Mouse (Mus musculus) myocyte (in vitro differentiated cells): Measurements from ENCODE around the gene Zmynd15. TPM values are rescaled to one million over a fixed set of nuclear protein-coding genes. Genes with fewer than 3 reads are reported as not detected.
A peak's percentile ranks its signal among the peaks of the same experiment; 100 is the strongest.

Source experiments
- H3K27me3 ChIP-seq: one replicate; pipeline ENCODE4 v1.6.1; 2011; ENCODE audit not compliant: control insufficient read depth, insufficient read depth, insufficient read length
- H3K36me3 ChIP-seq: one replicate; pipeline ENCODE4 v1.6.1; 2011; ENCODE audit not compliant: control insufficient read depth, insufficient read depth
- H3K4me2 ChIP-seq: one replicate; pipeline ENCODE4 v1.6.1; 2011; ENCODE audit warnings: low read depth, control low read depth
- H3K4me3 ChIP-seq: one replicate; pipeline ENCODE4 v1.5.1; 2011; ENCODE audit warnings: mild to moderate bottlenecking, control low read depth, moderate library complexity
- H3K79me2 ChIP-seq: one replicate; pipeline ENCODE4 v1.6.1; 2011; ENCODE audit not compliant: control insufficient read depth, insufficient read depth
- H3ac ChIP-seq: one replicate; pipeline ENCODE4 v1.6.1; 2011; ENCODE audit not compliant: control insufficient read depth, insufficient read length
- CEBPB ChIP-seq: IDR thresholded peaks from 2 replicates; pipeline ENCODE4 v1.6.1; 2011; ENCODE audit warnings: mild to moderate bottlenecking, moderate library complexity; ENCODE audit not compliant: poor library complexity, insufficient read depth, severe bottlenecking
- E2F4 ChIP-seq: IDR thresholded peaks from one replicate; pipeline ENCODE4 v1.6.1; 2011; ENCODE audit warnings: mild to moderate bottlenecking, control low read depth, moderate library complexity; ENCODE audit not compliant: insufficient read depth
- MAX ChIP-seq: IDR thresholded peaks from one replicate; pipeline ENCODE4 v1.6.1; 2011; ENCODE audit warnings: low read depth, mild to moderate bottlenecking, control low read depth
- MYOD1 ChIP-seq, 3 experiments: IDR thresholded peaks; one replicate each; pipeline ENCODE4 v1.6.1; 2011; ENCODE audit warnings: control low read depth in 2 of 3, low read depth in 2 of 3, mild to moderate bottlenecking in 2 of 3, moderate library complexity in 1 of 3; ENCODE audit not compliant: insufficient read length in 2 of 3, control insufficient read depth in 1 of 3
- MYOG ChIP-seq, 3 experiments: IDR thresholded peaks; one replicate each; pipeline ENCODE4 v1.6.1; 2011; ENCODE audit warnings: control low read depth in 2 of 3, low read depth in 2 of 3, mild to moderate bottlenecking in 2 of 3; ENCODE audit not compliant: insufficient read length in 2 of 3, control insufficient read depth in 1 of 3, insufficient read depth in 1 of 3
- POLR2A ChIP-seq: IDR thresholded peaks from one replicate; pipeline ENCODE4 v1.6.1; 2011; ENCODE audit warnings: low read depth, mild to moderate bottlenecking, control low read depth, moderate library complexity; ENCODE audit not compliant: insufficient read length
- POLR2AphosphoS2 ChIP-seq: IDR thresholded peaks from one replicate; pipeline ENCODE4 v1.6.1; 2011; ENCODE audit warnings: low read depth, control low read depth; ENCODE audit not compliant: insufficient read length
- REST ChIP-seq: IDR thresholded peaks from one replicate; pipeline ENCODE4 v1.6.1; 2011; ENCODE audit warnings: mild to moderate bottlenecking, control low read depth, moderate library complexity; ENCODE audit not compliant: insufficient read depth, insufficient read length
- SRF ChIP-seq: IDR thresholded peaks from one replicate; pipeline ENCODE4 v1.6.1; 2011; ENCODE audit warnings: low read depth; ENCODE audit not compliant: control insufficient read depth, insufficient read length
- TCF12 ChIP-seq: IDR thresholded peaks from one replicate; pipeline ENCODE4 v1.6.1; 2011; ENCODE audit warnings: mild to moderate bottlenecking, control low read depth; ENCODE audit not compliant: poor library complexity, insufficient read depth, severe bottlenecking
- TCF3 ChIP-seq: IDR thresholded peaks from one replicate; pipeline ENCODE4 v1.6.1; 2011; ENCODE audit warnings: low read depth, control low read depth; ENCODE audit not compliant: insufficient read length
- USF1 ChIP-seq: IDR thresholded peaks from one replicate; pipeline ENCODE4 v1.6.1; 2011; ENCODE audit warnings: low read depth, mild to moderate bottlenecking, control low read depth, moderate library complexity
- polyA plus RNA-seq: library from polyadenylated mRNA; unstranded; fragments of >200 nt; fragmentation: generic; extraction: Trizol; gene quantifications from one replicate; pipeline ENCODE4 v1.2.1, GENCODE M21; 2012; ENCODE audit warnings: missing spikeins

The Zmynd15 gene
- not detected for polyA plus RNA-seq

DNA sequence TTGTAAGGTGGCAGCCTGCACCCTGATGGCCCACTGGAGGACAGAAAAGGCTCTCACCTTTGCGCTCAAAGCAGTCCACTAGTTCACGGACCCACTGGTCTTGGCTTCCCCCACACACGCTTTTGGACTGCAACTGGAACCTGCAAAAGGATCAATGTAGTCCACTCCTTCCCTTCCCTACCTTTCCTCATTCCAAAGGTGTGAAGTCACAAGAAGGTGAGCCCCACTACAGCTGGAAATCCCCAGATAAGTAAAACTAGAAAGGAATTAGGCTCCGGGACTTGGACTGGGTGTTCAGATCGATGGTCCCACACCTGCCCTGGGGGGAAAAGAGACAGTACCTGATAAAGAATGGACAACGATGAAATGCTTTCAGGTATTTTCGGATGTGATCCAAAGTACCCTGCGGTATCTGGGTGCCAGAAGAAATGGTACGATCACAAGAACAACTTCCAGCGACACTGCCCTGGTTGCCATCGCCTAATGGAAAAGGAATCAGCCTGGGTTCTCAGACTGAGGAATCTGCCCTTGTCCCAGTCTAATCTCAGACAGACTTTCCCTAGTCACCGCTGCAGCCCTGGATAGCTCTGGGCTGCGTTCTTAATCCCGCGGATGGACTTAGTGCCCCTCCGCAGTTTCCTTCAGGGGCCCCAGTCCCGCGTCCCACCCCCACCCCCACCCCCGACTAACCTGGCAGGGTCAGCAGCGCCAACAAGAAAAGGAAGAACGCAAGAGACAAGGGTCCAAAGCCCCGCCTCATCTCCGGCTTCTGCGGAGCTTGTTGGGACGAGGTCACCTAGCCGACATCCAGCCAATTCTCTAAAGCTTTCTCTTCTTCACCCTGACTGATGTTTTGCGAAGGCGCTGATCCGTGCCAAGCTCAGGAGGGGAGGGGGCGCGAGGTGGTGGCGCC lies at the start of gene Zmynd15:
Gene Zmynd15, plus strand, starts transcription at position 746 of the 913 bp plus-strand sequence.
- no peak for TF ChIP-seq MYOD1 (IDR thresholded peaks at IDR 0.05; ENCODE audit: control insufficient read depth in 1 of 3, insufficient read length in 2 of 3, low read depth in 2 of 3)
- TF ChIP-seq MAX: no peak
- no peak for TF ChIP-seq POLR2AphosphoS2
- no peak for TF ChIP-seq SRF
- Histone ChIP-seq H3K36me3 (no peaks in the 10 kb centered on the region), H3ac (no peak within 1 kb of the TSS), H3K27me3 (peaks cover 3% of the 10 kb centered on the region), H3K4me3 (no peak within 1 kb of the TSS), H3K79me2 (no peaks in the 10 kb centered on the region), H3K4me2 (peak within 1 kb of the TSS; percentile 9)

DNA sequence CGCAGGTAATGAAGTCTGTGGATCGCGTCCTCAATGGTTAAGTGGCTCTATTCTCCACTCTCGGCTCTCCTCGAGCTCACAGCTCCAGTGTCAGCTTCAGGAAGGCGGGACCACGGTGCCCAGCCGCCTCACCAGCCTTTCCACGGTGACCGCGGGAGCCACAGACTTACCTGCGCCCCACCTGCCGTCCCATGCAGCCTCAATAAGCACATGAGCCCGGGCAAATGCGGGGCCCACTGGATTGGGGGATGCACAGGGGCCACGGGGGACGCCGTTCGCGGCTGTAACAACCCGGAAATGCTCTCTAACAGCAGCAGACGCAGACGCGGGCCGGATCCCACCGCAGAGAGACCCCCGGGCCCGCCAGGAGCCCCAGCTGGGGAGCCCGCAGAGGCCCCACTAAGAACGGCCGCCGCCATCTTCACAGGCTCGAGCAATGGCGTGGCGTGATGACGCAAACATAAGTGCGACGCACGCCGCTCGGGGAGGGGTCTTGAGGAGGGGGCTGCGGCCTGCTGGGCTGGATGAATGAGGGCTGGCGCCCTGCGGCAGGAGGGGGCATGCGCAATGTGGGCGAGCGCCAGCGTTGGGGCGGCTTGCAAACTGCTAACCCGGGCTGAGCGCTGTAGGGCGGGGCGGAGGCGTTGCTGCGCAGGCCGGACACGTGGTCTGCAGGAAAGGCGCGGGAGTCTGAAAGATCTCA lies 49.5 kb upstream of the Zmynd15 start, which contains the start of gene Pelp1:
Gene Pelp1, minus strand, starts transcription at position 438 of the 703 bp plus-strand sequence.
- peak; percentile 70 for TF ChIP-seq POLR2A
- peak; percentile 84 for TF ChIP-seq SRF
- peak in 1 of 3 experiments; percentile 30 for TF ChIP-seq MYOD1 (IDR thresholded peaks at IDR 0.05; ENCODE audit: control insufficient read depth in 1 of 3, insufficient read length in 2 of 3, low read depth in 2 of 3)
- peak; percentile 93 for TF ChIP-seq USF1
- TF ChIP-seq MAX: peak; percentile 38
- peak; percentile 85 for TF ChIP-seq E2F4
- no peak for TF ChIP-seq POLR2AphosphoS2
- TF ChIP-seq TCF12: no peak
- no peak for TF ChIP-seq REST
- Histone ChIP-seq H3K79me2 (peaks cover 35% of the 10 kb centered on the region), H3ac (peak within 1 kb of the TSS; percentile 43)

DNA sequence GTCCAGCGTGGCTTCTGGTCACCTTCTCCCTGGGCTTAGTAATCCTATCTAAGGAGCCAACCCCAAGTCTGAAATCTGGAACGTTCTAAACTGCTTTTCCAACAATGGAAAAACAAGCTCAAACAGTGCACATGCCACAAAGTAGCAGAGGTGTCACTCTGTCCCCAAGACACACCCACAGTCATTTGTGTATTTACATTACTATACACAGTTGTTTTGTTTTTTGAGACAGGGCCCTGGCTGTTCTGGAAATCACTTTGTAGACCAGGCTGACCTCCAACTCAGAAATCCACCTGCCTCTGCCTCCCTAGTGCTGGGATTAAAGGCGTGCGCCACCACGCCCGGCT lies 49.0 kb upstream of the Zmynd15 start:
- Histone ChIP-seq H3K36me3 (no peaks in the 10 kb centered on the region), H3ac (peak overlapping the region; percentile 43), H3K4me2 (peak overlapping the region; percentile 93), H3K79me2 (peaks cover 35% of the 10 kb centered on the region), H3K27me3 (no peaks in the 10 kb centered on the region), H3K4me3 (peak overlapping the region; percentile 68)
- TF ChIP-seq CEBPB (no peak), POLR2A (no peak), POLR2AphosphoS2 (no peak)

More for the DNA sequence above, 49.5 kb upstream of the Zmynd15 start, which contains the start of gene Pelp1:
- peak within 1 kb of the TSS; percentile 93 for H3K4me2 ChIP-seq
- H3K27me3 ChIP-seq: no peaks in the 10 kb centered on the region
- no peaks in the 10 kb centered on the region for H3K36me3 ChIP-seq
- peak within 1 kb of the TSS; percentile 68 for H3K4me3 ChIP-seq

DNA sequence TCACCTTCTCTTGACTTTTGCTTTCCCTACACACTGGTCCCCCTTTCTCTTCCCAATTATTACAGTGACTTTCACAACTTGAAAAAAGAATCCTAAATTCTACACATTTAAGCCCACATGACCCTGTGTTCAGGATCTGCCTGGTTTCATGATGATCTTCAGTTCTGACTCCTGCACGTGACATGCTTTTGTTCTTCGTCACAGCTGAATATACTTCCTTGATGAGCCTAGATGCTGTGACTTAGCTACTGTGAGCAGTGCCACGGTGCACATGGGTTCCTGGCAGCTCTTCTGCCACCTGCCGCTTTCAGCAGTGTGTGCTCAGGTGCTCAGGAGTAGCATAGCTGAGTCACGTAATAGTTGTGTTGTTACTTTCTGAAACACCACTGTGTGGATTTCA lies 46.6 kb upstream of the Zmynd15 start:
- Histone ChIP-seq H3K79me2 (peaks cover 23% of the 10 kb centered on the region), H3ac (no peak overlapping the region), H3K27me3 (no peaks in the 10 kb centered on the region), H3K36me3 (no peaks in the 10 kb centered on the region), H3K4me3 (no peak overlapping the region), H3K4me2 (no peak overlapping the region)
- TF ChIP-seq USF1 (no peak), TCF3 (no peak), POLR2AphosphoS2 (no peak), MYOG (IDR thresholded peaks at IDR 0.05; ENCODE audit: control insufficient read depth in 1 of 3, insufficient read depth in 1 of 3, insufficient read length in 2 of 3, low read depth in 2 of 3) (no peak), MAX (no peak), POLR2A (no peak), CEBPB (no peak), SRF (no peak), TCF12 (no peak), MYOD1 (IDR thresholded peaks at IDR 0.05; ENCODE audit: control insufficient read depth in 1 of 3, insufficient read length in 2 of 3, low read depth in 2 of 3) (no peak), REST (no peak), E2F4 (no peak)

DNA sequence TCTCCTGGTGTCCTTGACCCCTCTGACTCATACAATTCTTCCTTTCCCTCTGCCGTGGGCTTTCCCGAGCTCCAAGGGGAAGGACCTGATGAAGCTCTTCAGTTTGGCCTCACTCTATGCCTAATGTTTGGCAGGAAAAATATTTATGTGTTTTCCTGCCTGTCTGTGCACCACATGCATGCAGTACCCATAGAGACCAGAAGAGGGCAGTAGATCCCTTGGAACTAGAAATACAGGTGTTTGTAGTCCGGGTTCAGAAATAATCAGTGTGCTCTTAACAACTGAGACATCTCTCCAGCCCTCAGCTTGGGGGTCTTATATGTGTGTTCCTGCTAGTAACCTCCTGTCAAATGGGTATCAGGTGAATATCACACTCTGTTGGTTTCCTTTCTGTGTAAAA lies 45.3 kb upstream of the Zmynd15 start:
- no peak overlapping the region for H3ac ChIP-seq
- TF ChIP-seq E2F4 (no peak), POLR2A (no peak), TCF3 (no peak), REST (no peak), USF1 (no peak)
- H3K4me3 ChIP-seq: no peak overlapping the region
- no peak overlapping the region for H3K4me2 ChIP-seq
- H3K27me3 ChIP-seq: no peaks in the 10 kb centered on the region
- H3K79me2 ChIP-seq: peaks cover 10% of the 10 kb centered on the region
- no peaks in the 10 kb centered on the region for H3K36me3 ChIP-seq
